Mouse (Mus musculus): ENCODE results near the gene Myom1. TPM values are rescaled to one million over a fixed set of nuclear protein-coding genes. Genes with fewer than 3 reads are reported as not detected.

The Myom1 gene
- polyA plus RNA-seq, 1 experiment from 2014 or later: 1.2 TPM

DNA sequence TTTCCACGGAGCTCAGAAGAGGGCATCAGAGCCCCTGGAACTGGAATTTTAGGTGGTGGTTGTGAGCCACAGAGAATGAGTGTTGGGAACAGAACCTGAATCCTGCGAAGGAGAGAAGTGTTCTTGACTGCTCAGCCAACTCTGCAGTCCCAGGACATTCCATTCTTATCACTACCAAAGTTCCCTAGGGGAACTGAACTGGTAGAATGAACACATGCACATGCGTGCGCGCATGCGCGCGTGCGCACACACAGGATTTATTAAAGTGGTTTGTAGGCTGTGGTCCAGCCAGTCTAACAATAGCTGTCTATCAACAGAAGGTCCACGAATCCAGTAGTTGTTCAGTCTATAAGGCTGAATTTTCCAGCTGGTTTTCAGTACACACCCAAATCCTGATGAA, 21.6 kb downstream of the Myom1 start:
- Histone ChIP-seq H3K27ac (no peak overlapping the region), H3K9me3 (no peaks in the 10 kb centered on the region), H3K4me1 (replicated peaks) (peaks cover 9% of the 10 kb centered on the region; the same call in 1 of the 2 replicates), H3K4me2 (replicated peaks) (no peak overlapping the region), H3K9ac (replicated peaks) (no peak overlapping the region), H3K36me3 (no peaks in the 10 kb centered on the region), H3K4me3 (replicated peaks) (no peak overlapping the region), H3K27me3 (no peaks in the 10 kb centered on the region)
- no peak for ATAC-seq
- WGBS: 95% methylated on average over 10 of the region's 10 CpGs

DNA sequence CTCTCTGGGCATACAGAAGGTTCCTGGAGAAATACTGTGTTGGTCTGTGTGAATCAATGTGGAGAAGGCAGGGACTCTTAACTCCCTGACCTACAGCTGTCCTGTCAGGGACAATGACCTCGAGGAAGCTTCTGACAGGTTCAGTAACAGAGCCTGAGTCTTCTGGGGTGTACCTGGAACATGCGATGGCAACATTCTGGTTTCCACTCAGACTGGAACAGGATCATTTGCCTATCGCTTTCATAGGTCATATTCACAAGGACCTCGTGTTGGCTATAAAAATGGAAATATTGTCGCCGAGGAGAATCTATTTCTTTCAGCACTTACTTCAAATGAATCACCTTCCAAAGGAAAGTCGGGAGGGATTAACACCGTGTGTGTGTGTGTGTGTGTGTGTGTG, 23.5 kb downstream of the Myom1 start:
- Histone ChIP-seq H3K27ac (no peak overlapping the region), H3K4me3 (replicated peaks) (no peak overlapping the region), H3K4me2 (replicated peaks) (no peak overlapping the region), H3K27me3 (no peaks in the 10 kb centered on the region), H3K9ac (replicated peaks) (no peak overlapping the region), H3K36me3 (no peaks in the 10 kb centered on the region), H3K9me3 (no peaks in the 10 kb centered on the region), H3K4me1 (replicated peaks) (no peaks in the 10 kb centered on the region)
- WGBS: 77% methylated on average over 8 of the region's 8 CpGs
- no peak for ATAC-seq

DNA sequence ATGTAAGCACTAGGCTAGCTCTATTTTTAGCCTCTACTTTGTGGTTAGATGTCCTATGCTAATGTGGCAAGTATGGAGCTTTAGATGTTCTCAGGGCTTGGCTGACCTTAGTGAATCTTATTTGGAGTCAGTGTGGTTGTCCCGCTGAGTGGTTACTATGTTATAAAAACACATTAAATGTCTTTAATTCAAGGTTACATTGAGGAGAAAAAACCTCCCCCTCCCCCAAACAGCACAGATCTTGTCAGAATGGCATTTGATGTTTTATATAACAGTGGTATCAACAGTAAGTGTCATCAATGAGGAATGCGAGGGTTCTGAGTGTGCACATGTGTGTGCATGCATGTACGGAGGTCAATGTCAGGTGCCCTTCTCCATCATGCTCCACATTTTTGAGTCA, 24.8 kb downstream of the Myom1 start:
- no peaks in the 10 kb centered on the region for H3K27me3 ChIP-seq
- 93% methylated on average over 3 of the region's 3 CpGs for whole genome bisulfite sequencing
- no peaks in the 10 kb centered on the region for H3K9me3 ChIP-seq
- no peaks in the 10 kb centered on the region for H3K4me1 ChIP-seq (replicated peaks)
- ATAC-seq: no peak
- no peaks in the 10 kb centered on the region for H3K36me3 ChIP-seq
- H3K4me2 ChIP-seq (replicated peaks): no peak overlapping the region
- no peak overlapping the region for H3K27ac ChIP-seq
- H3K9ac ChIP-seq (replicated peaks): no peak overlapping the region
- no peak overlapping the region for H3K4me3 ChIP-seq (replicated peaks)

DNA sequence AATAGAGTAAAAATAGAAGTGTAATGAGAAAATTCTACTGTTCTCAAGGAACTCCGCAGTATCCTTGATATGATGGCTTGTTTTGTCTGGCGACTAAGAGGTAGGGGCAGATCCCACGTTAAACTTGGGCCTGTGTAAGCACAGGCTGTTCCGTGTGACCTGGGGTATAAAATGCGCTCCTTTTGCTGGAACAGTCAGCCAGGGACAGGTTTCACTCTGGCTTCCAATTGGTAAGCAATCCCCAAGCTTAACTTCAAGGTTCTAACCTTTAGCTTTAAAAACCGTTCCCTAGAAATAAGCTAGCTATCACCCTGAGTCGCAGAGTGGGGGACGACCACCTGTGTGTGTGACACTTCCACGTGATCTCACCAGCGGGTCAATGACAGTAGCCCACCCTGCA, 30.3 kb downstream of the Myom1 start:
- Histone ChIP-seq H3K4me3 (replicated peaks) (no peak overlapping the region), H3K9me3 (no peaks in the 10 kb centered on the region), H3K27ac (no peak overlapping the region), H3K4me2 (replicated peaks) (no peak overlapping the region), H3K27me3 (no peaks in the 10 kb centered on the region), H3K4me1 (replicated peaks) (no peaks in the 10 kb centered on the region), H3K9ac (replicated peaks) (no peak overlapping the region), H3K36me3 (no peaks in the 10 kb centered on the region)
- WGBS: 86% methylated on average over 10 of the region's 10 CpGs
- no peak for ATAC-seq

DNA sequence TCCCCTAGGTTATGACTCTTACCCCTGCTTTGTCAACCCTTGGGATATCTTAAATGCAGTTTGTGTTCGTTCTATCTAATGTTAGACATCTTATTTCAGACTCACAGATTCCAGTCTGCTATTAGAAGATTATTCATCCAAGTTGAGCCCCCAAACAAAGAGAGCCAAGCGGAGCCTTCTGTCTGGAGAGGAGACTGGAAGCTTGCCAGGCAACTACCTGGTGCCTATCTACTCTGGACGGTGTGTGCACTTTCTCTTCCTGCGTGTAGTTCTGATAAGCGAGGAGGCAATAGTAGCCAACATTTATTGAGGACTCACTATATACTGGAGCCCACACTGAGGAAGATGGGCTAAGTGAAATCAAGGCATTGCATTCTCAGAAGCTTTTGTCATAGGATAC, 32.0 kb downstream of the Myom1 start:
- H3K4me1 ChIP-seq (replicated peaks): peaks cover under 1% of the 10 kb centered on the region; the same call in 1 of the 2 replicates
- no peak overlapping the region for H3K27ac ChIP-seq
- no peaks in the 10 kb centered on the region for H3K36me3 ChIP-seq
- H3K4me3 ChIP-seq (replicated peaks): no peak overlapping the region
- no peak for ATAC-seq
- H3K9me3 ChIP-seq: no peaks in the 10 kb centered on the region
- WGBS: 88% methylated on average over 5 of the region's 5 CpGs
- peaks cover 3% of the 10 kb centered on the region; the same call in 1 of the 2 replicates for H3K27me3 ChIP-seq
- H3K4me2 ChIP-seq (replicated peaks): no peak overlapping the region
- no peak overlapping the region for H3K9ac ChIP-seq (replicated peaks)

DNA sequence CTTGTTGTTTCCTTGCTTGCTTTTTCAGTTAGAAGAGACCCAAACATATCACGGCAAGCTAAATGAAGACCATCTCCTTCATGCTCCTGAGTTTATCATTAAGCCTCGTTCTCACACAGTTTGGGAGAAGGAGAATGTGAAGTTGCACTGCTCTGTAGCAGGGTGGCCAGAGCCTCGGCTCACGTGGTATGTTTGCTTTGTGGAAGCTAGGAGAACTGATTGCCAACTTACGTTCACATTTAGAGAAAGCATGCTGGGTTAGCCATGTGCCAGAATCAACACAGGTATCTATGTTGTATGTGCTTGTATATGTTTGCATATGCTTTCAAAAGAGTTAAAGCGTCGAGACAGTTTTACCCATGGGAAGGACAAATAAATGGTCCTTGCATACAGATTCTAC, 34.8 kb downstream of the Myom1 start:
- 91% methylated on average over 7 of the region's 7 CpGs for WGBS
- peaks cover 3% of the 10 kb centered on the region; the same call in 1 of the 2 replicates for H3K27me3 ChIP-seq
- H3K27ac ChIP-seq: no peak overlapping the region
- no peaks in the 10 kb centered on the region for H3K36me3 ChIP-seq
- no peak overlapping the region for H3K4me2 ChIP-seq (replicated peaks)
- no peaks in the 10 kb centered on the region for H3K9me3 ChIP-seq
- ATAC-seq: no peak
- no peak overlapping the region for H3K4me3 ChIP-seq (replicated peaks)
- H3K4me1 ChIP-seq (replicated peaks): peaks cover 10% of the 10 kb centered on the region
- H3K9ac ChIP-seq (replicated peaks): no peak overlapping the region

DNA sequence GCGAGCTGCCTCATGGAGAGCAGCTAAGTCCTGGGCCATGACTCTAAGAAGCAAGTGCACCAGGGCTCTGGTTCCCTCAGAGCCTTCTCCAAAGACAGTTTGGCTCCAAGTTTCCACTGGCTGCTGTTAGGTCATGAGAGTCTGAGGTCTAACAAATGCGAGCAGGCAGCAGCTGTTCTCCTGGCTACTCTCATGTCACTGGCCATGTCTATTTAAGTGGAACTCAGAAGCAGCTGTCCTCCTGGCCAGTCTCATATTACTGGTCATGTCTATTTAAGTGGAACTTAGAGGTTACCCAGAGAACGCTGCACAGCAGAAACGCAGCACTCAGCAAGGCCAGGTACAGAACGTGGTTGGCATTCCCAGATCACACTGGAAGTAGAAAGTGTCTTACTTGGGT, 36.4 kb downstream of the Myom1 start:
- no peak overlapping the region for H3K9ac ChIP-seq (replicated peaks)
- 86% methylated on average over 5 of the region's 5 CpGs for WGBS
- no peaks in the 10 kb centered on the region for H3K9me3 ChIP-seq
- peaks cover 3% of the 10 kb centered on the region; the same call in 1 of the 2 replicates for H3K27me3 ChIP-seq
- ATAC-seq: no peak
- H3K4me1 ChIP-seq (replicated peaks): peaks cover 10% of the 10 kb centered on the region
- H3K4me2 ChIP-seq (replicated peaks): no peak overlapping the region
- no peak overlapping the region for H3K27ac ChIP-seq
- no peak overlapping the region for H3K4me3 ChIP-seq (replicated peaks)
- H3K36me3 ChIP-seq: no peaks in the 10 kb centered on the region

DNA sequence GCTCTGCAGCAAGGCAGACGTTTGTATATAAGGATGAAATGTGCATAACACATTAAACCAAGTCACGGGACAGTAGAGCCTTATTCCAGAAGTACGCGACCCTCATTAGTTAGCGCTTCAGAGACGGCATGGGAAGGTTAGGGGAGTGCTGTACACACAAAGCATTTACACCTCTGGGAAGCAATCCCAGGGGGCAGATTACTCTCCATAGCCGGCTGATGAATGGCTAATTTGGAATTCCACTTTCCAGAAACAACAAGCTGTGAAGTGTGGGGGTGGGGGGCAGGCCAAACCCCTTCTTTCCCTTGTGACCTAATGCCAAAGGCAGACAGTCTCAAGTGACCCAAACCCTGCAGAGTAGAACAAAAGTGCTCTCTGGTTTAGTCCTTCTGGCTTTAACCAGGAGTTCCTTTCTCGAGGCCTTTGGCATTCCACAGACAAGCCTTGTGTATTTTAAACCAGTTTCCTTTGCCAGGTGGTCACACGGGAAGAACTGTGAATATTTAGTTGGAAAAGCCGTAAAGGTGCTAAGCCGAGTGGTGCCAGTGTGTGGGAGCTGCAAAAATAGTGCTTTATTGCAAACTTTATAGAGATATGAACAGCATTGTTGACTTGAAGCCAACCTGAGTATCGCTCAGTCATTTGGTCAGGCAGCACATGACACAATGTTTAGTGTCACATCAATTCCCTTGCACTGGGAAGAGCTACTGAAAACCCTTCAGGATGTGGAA, 37.6 kb downstream of the Myom1 start:
- Histone ChIP-seq H3K4me1 (replicated peaks) (peaks cover 10% of the 10 kb centered on the region), H3K27ac (no peak overlapping the region), H3K9me3 (no peaks in the 10 kb centered on the region), H3K4me3 (replicated peaks) (no peak overlapping the region), H3K9ac (replicated peaks) (no peak overlapping the region), H3K36me3 (no peaks in the 10 kb centered on the region), H3K27me3 (peaks cover 3% of the 10 kb centered on the region; the same call in 1 of the 2 replicates), H3K4me2 (replicated peaks) (no peak overlapping the region)
- WGBS: 24% methylated on average over 12 of the region's 12 CpGs
- ATAC-seq: peak; percentile 34; the same call in 1 of the 2 replicates

DNA sequence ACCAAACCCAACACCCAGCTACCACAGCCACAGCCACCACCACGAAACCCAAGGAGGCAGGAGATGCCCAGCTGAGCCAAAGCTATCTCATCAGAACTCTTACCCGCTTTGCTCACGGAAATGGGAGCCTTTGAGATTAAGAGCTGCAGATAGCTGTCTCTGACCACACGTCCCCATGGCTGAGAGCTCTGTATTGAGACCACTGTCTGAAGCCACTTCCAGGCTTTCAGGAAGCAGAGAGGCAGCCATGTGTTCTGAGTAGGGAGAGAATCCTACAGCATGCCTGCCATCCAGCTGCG, 38.1 kb downstream of the Myom1 start:
- H3K27ac ChIP-seq: no peak overlapping the region
- peaks cover 10% of the 10 kb centered on the region for H3K4me1 ChIP-seq (replicated peaks)
- no peak for ATAC-seq
- no peaks in the 10 kb centered on the region for H3K9me3 ChIP-seq
- no peaks in the 10 kb centered on the region for H3K36me3 ChIP-seq
- WGBS: 68% methylated on average over 5 of the region's 5 CpGs
- H3K4me2 ChIP-seq (replicated peaks): no peak overlapping the region
- H3K27me3 ChIP-seq: peaks cover 3% of the 10 kb centered on the region; the same call in 1 of the 2 replicates
- no peak overlapping the region for H3K9ac ChIP-seq (replicated peaks)
- no peak overlapping the region for H3K4me3 ChIP-seq (replicated peaks)

DNA sequence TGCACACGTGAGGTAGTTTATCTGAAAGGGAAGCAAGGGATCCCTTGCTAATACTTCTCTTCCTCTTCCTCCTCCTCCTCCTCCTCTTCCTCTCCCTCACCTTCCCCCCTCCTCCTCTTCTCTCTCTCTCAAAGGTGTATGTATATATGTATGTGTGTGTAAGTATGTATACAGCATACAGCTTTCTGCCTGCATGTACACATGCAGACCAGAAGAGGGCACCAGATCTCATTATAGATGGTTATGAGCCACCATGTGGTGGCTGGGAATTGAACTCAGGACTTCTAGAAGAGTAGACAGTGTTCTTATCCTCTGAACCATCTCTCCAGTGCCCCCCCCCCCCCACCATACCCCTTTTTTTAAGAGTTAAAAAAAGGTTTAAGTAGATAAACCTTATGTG, 40.2 kb downstream of the Myom1 start:
- Histone ChIP-seq H3K4me1 (replicated peaks) (peaks cover 10% of the 10 kb centered on the region), H3K4me2 (replicated peaks) (no peak overlapping the region), H3K9me3 (no peaks in the 10 kb centered on the region), H3K36me3 (no peaks in the 10 kb centered on the region), H3K9ac (replicated peaks) (no peak overlapping the region), H3K4me3 (replicated peaks) (no peak overlapping the region), H3K27ac (no peak overlapping the region), H3K27me3 (peaks cover 3% of the 10 kb centered on the region; the same call in 1 of the 2 replicates)
- 97% methylated on average over 1 of the region's 1 CpGs for WGBS
- ATAC-seq: no peak

DNA sequence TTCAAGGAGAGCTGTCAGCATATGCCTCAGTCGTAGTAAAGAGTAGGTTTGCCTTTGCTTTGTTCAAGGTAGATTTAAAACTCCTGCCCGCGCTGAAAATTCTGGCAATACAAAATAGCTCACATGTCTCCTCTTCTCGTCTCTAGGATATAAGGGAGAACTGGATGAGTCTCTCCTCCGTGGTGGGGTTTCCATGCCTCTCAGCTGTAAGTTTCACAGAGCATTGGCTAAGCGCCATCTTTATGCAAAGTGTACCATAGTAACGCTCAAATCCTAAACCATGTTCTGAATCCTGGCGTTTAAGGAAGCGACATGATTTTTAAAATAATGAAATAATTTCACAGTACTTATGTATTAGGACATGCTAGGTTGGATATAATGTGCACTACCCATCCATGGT, 43.2 kb downstream of the Myom1 start:
- no peak for ATAC-seq
- Histone ChIP-seq H3K9ac (replicated peaks) (no peak overlapping the region), H3K4me1 (replicated peaks) (no peaks in the 10 kb centered on the region), H3K4me3 (replicated peaks) (no peak overlapping the region), H3K4me2 (replicated peaks) (no peak overlapping the region), H3K9me3 (no peaks in the 10 kb centered on the region), H3K36me3 (no peaks in the 10 kb centered on the region), H3K27ac (no peak overlapping the region), H3K27me3 (no peaks in the 10 kb centered on the region)
- 91% methylated on average over 9 of the region's 9 CpGs for WGBS

DNA sequence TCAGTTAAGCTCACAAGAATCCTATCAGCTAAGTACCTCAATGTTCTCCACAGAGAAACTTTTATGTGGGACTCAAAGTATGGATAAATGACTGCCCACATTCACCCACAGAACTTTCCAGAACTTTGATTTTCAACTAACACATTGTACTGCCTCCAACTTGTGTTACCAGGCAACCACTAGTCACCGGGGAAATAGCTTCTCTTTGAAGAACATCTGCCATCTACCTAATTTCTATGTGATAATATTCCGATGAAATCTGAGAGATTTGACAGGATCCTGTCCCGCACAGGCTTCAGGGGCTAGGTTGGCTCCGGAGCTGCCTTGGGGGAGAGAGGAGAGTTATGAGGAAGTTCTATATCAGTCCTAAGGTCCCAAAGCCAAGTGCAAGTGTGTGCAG, 44.4 kb downstream of the Myom1 start:
- H3K36me3 ChIP-seq: no peaks in the 10 kb centered on the region
- H3K4me2 ChIP-seq (replicated peaks): no peak overlapping the region
- no peaks in the 10 kb centered on the region for H3K9me3 ChIP-seq
- H3K27ac ChIP-seq: no peak overlapping the region
- ATAC-seq: no peak
- H3K27me3 ChIP-seq: no peaks in the 10 kb centered on the region
- H3K4me3 ChIP-seq (replicated peaks): no peak overlapping the region
- no peaks in the 10 kb centered on the region for H3K4me1 ChIP-seq (replicated peaks)
- no peak overlapping the region for H3K9ac ChIP-seq (replicated peaks)
- 91% methylated on average over 4 of the region's 4 CpGs for WGBS

DNA sequence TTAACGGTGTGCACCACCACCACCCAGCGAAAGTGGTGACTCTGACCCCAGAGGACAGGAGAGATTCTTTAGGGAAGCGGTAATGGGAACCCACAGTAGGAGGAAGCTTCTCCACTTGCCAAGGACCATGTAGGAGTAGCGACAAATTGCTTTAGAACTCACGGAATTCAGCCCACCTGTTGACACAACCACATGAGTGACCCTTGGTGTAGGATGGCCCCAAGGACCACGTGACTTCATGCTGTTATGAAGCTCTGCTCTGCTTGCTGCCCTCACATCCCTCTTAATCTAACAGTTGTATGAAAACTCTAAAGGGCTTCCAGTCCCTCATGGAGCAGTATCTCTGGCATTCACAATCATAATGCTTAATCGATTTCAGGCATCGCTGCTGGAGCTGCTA, 46.9 kb downstream of the Myom1 start:
- Histone ChIP-seq H3K4me2 (replicated peaks) (no peak overlapping the region), H3K27ac (no peak overlapping the region), H3K9ac (replicated peaks) (no peak overlapping the region), H3K4me3 (replicated peaks) (no peak overlapping the region), H3K9me3 (no peaks in the 10 kb centered on the region), H3K27me3 (no peaks in the 10 kb centered on the region), H3K4me1 (replicated peaks) (no peaks in the 10 kb centered on the region), H3K36me3 (no peaks in the 10 kb centered on the region)
- ATAC-seq: no peak
- 90% methylated on average over 8 of the region's 8 CpGs for WGBS
